Mouse (Mus musculus) embryonic fibroblast, embryonic 13.5 days (primary cell): ENCODE results near the gene Lrrc49. TPM values are rescaled to one million over a fixed set of nuclear protein-coding genes. Genes with fewer than 3 reads are reported as not detected.

Source experiments
- H3K27ac ChIP-seq: 2 replicates; pipeline ENCODE4 v1.5.1; 2012; ENCODE audit warnings: low read length, control low read depth, inconsistent platforms; ENCODE audit not compliant: insufficient read depth
- H3K4me1 ChIP-seq: 2 replicates; pipeline ENCODE4 v1.6.1; 2011; ENCODE audit warnings: low read length; ENCODE audit not compliant: control insufficient read depth, insufficient read depth
- H3K4me3 ChIP-seq: 2 replicates; pipeline ENCODE4 v1.5.1; 2011; ENCODE audit warnings: mild to moderate bottlenecking, control low read depth, low read length; ENCODE audit not compliant: insufficient read depth
- CTCF ChIP-seq: IDR thresholded peaks from 2 replicates; pipeline ENCODE4 v1.5.1; 2011; ENCODE audit warnings: mild to moderate bottlenecking, control low read depth, low read length, moderate library complexity, borderline replicate concordance; ENCODE audit not compliant: insufficient read depth
- POLR2A ChIP-seq: IDR thresholded peaks from 2 replicates; pipeline ENCODE4 v1.6.1; 2011; ENCODE audit warnings: low read depth, mild to moderate bottlenecking, control low read depth, low read length, moderate library complexity
- polyA plus RNA-seq: library from polyadenylated mRNA; stranded (reverse); fragments of >200 nt; gene quantifications from 2 replicates; pipeline ENCODE4 v1.2.4, GENCODE M21; 2011; ENCODE audit warnings: low read depth; ENCODE audit not compliant: missing spikeins, insufficient read length

The Lrrc49 gene
- polyA plus RNA-seq, 1 experiment, result 16.6 TPM

DNA sequence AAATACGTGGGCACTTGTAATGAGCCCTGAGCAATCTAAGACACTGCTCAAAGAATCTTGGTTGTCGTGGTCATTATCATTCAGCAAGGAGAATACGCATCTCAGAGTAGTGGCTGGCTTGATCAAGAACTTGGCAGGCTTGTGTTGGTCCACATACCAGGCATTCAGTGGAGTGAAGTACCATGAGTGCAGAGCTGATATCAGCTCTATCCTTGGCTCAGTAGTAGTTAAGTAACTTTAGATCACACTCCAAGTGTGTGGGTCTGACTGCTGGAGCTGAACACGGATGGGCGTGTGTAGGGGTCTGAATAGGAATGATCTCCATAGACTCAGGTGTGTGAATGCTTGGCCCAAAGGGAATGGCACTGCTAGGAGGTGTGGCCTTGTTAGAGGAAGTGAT lies 102.8 kb downstream of the Lrrc49 start:
- Histone ChIP-seq H3K27ac (no peak overlapping the region), H3K4me3 (no peak overlapping the region), H3K4me1 (no peaks in the 10 kb centered on the region)
- TF ChIP-seq CTCF (no peak), POLR2A (no peak)

DNA sequence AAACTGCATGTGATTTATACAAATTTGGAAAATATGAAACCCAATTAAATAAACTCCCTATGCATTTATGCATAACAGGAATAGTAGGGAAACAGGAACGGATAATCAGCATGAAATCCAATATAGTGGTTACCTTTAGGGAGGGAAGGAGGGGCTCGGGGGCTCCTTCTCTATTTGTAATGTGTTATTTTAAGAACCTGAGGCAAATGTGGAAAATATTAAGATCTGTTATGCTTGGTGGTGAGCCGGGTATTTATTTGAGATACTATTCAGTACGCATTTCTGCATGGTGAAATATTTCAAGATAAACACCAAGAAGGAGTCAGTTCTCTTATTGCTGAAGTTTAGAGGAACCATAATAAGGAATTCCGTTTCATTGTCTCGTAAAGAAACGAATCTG lies 105.4 kb downstream of the Lrrc49 start:
- Histone ChIP-seq H3K4me3 (no peak overlapping the region), H3K27ac (no peak overlapping the region), H3K4me1 (no peaks in the 10 kb centered on the region)
- TF ChIP-seq POLR2A (no peak), CTCF (no peak)

DNA sequence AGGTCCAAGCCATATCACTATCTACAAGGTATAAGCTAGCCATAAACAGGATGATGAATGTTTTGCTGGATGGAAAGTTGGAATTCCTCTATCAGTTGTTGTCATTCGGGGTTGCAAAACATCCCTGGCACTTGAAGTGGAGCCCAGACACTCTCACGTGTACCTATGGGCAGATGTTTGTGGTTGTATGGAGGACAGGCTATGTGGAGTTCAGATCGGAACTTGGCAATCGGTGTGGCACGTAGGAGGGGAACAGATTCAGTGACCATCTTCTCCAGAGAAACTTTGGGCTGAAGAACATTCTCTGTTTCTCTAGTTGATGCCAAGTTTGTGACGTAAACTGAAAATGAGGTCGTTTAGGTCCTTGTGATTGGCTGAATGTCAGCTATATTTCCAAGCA lies 114.9 kb downstream of the Lrrc49 start:
- no peak overlapping the region for H3K4me3 ChIP-seq
- no peak overlapping the region for H3K27ac ChIP-seq
- TF ChIP-seq POLR2A (no peak), CTCF (no peak)
- H3K4me1 ChIP-seq, result no peaks in the 10 kb centered on the region

DNA sequence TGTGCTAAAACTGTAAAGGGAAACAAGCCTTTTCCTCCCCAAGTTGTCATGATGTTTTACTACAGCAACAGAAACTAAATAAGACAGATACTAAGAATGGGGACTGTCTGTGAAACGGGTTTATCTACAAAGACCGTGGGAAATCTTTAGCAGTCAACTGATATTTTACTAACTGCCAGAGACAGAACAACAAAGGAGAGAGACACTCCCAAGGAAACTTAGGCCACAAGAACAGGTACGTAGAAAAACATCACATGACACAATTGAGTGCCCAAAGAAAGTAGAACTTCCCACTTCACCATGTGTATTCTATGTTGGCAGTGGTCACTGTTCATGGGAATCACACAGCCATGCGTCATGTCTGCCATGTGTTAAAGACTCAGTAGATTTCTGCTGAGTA lies 116.2 kb downstream of the Lrrc49 start:
- no peaks in the 10 kb centered on the region for H3K4me1 ChIP-seq
- H3K27ac ChIP-seq, result no peak overlapping the region
- TF ChIP-seq POLR2A (no peak), CTCF (no peak)
- no peak overlapping the region for H3K4me3 ChIP-seq

DNA sequence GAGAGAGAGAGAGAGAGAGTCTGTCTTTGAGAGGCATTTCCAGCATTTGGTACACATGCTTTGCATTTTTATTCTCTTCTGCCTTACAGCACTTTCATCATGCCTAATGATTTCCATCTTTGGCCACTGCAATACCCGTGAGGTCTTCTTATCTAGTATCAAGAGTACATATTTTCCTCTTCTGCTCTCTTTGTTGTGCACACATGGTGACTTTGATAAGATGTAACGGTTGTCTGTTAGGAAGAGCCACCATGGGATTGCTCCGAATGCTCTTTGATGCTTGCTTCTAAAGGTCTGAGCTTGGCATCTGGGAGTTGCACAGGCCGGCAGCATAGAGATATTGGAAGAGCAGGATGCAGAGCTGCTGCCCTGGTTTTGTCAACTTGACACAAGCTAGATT lies 116.9 kb downstream of the Lrrc49 start:
- Histone ChIP-seq H3K4me1 (no peaks in the 10 kb centered on the region), H3K4me3 (no peak overlapping the region), H3K27ac (no peak overlapping the region)
- no peak for TF ChIP-seq CTCF
- no peak for TF ChIP-seq POLR2A

DNA sequence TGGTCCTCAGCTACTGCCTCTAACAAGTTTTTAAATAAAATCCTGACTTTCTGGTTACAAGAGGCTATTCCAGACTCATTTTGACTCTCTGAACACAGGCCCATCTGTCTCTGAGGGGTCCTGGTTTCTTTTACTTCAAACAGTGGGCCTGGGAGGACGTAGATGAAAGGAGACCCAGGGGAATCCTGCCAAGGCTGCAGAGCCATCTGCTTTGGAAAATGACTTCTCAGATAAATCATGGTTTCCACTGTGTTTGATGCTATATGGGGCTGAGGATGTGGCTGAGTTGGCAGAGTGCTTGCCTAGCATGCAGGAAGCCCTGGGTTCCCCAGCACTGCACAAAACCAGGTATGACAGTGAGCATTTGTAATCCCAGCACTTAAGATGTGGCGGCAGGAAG lies 118.6 kb downstream of the Lrrc49 start:
- Histone ChIP-seq H3K27ac (no peak overlapping the region), H3K4me1 (no peaks in the 10 kb centered on the region), H3K4me3 (no peak overlapping the region)
- no peak for TF ChIP-seq CTCF
- TF ChIP-seq POLR2A, result no peak

DNA sequence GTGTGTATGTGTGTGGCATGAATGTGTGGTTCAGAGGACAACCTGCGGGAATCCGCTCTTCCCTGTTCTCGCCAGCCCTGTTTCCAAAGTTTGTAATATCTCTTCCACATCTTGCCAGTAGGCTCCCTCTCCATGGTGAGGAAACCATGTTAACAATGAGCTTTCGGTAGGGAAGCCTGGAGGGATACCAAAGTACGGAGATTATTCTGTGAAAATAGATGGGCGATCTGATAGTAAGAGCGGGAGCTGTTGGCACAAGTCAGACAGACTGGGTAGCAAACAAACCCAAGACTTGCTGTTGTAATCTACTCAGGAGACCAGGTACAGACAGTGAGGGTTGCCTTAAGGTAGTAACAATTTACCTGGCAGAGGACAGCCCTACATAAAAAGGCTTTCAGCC lies 124.1 kb downstream of the Lrrc49 start:
- no peak overlapping the region for H3K27ac ChIP-seq
- no peaks in the 10 kb centered on the region for H3K4me1 ChIP-seq
- no peak overlapping the region for H3K4me3 ChIP-seq
- no peak for TF ChIP-seq CTCF
- TF ChIP-seq POLR2A, result no peak

DNA sequence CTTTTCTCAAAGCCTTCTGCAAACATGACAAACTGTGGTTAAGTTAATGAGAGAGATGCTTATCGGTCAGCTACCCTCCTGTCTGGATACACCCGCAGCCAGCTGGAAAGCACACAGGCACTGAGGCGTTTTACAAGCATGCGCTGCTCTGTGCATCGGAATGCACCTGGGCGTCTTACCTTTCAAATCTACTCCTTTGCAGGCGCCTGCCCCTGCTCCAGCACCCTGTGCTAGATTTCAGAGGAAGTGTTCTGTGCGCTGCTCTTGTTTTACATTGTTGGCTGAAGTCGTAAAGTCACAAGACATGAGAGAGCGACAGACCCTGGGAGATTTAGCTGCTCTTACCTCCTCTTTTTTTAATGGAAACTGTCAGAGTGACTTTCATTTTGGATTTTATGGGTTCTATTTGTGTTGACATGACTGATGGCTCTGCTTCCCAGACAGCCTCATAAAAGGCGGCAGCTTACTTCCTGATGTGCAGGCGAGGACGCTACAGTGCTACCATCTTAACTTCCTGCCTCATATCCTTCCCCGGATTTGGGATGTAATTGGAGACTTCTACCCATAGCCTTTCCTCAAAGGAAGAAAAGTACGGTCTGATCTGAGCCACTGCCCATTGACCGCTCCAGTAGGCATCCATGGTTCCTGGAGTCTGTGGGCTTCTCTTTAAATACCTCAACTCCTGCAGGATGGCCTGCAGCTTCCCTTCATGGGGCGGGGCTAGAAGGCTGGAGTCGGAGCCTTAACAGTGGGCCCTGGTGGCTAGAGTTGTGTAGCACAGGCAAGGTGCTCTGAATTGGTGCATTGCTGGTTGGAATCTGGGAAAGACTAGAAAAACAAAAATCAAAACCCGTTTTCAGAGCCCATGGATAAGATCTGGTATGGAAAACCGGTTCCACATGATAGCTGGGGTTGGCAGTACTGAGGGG lies 125.3 kb downstream of the Lrrc49 start:
- TF ChIP-seq POLR2A (no peak), CTCF (no peak)
- H3K4me3 ChIP-seq, result no peak overlapping the region
- H3K27ac ChIP-seq, result no peak overlapping the region
- no peaks in the 10 kb centered on the region for H3K4me1 ChIP-seq

DNA sequence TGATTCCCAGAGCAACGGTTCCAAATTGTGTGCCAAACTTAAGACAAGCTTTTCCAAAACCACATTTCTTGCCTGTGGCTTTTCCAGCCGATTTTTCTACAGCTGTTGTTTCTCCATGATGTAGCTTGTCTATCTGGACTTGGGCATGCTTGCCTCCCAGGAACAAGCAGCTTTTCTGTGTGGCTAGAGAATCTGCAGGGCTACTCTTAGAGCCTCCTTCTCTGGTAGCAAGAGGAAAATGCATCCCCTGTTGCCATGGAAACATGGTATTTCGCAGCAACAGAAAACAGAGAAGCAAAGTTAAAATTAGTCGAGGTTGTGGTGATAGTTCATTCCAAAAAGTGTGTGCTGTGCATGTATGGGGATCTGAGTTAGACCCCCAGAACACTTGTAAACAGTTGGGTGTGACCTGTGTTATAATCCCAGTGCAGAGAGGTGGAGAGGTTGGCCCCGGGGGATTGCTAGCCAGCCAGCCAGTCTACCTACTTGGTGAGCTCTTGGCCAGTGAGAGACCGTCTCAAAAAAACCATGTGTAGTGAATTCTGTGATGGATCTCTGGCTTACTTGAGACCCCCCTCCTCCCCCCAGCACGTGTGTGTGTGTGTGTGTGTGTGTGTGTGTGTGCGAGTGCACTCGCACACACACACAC lies 126.2 kb downstream of the Lrrc49 start:
- Histone ChIP-seq H3K4me1 (no peaks in the 10 kb centered on the region), H3K4me3 (no peak overlapping the region), H3K27ac (no peak overlapping the region)
- TF ChIP-seq POLR2A, result no peak
- TF ChIP-seq CTCF, result no peak

DNA sequence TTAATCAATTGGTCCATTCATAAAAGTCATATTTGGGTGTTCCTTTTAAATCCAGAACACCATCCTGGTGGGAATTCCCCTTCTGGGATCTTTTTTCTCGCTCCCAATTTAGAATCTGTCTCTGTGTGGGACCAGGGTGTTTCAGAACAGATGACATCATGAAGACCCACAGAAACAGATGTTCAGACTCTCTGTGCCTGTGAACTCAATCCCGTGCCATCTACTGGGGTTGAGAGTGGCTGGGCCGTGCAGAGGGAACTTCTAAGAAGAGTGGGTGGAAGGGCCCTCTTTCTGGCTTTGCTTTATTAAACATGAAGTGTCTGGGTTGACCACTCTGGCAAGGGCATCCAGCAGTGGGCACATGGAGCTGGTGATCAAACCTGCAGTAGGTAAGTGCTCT lies 129.5 kb downstream of the Lrrc49 start:
- Histone ChIP-seq H3K4me1 (no peaks in the 10 kb centered on the region), H3K4me3 (no peak overlapping the region), H3K27ac (no peak overlapping the region)
- no peak for TF ChIP-seq POLR2A
- no peak for TF ChIP-seq CTCF
